Mouse (Mus musculus): ENCODE results near the gene Cyp1b1.

DNA sequence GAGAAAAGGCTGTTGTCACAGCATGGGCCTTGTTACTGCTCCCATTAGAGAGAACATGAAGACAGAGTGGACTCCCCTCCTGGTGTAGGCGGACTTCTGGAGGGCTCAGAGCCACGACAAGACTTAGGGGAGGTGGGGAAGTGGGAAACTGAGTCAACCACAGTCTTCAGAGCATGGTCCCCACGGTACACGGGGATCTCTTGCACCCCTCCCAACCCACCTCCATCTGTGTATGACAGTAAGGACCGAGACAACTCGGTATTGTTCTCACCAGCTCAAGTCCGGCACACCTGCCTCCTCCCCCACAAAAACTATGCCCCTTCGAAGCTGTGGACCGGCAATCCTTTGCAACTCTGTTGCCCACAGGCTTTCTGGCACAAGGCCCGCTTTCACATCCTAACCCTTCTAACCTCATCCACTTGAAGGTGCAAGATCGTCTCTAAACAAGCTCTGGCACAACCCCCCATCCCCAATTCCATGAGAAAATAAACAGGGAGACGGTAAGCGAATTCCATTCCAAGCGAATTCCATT is 13.3 kb upstream of the Cyp1b1 start:
- no peak for TF ChIP-seq ZNF384 (IDR thresholded peaks at IDR 0.05; ENCODE audit: low read depth, low read length)
- no peak for TF ChIP-seq POLR2A (IDR thresholded peaks at IDR 0.05; ENCODE audit: control insufficient read depth in 1 of 2, insufficient read depth in 1 of 2, low read depth in 1 of 2, low read length in 2 of 2, poor library complexity in 1 of 2)
- TF ChIP-seq CTCF (IDR thresholded peaks at IDR 0.05 in 2 of 3, conservative IDR thresholded peaks at IDR 0.05 in 1 of 3; ENCODE audit: control insufficient read depth in 1 of 3, insufficient read depth in 1 of 3, low read depth in 2 of 3, low read length in 3 of 3, poor library complexity in 1 of 3, severe bottlenecking in 1 of 3), result no peak
- TF ChIP-seq MAX (IDR thresholded peaks at IDR 0.05; ENCODE audit: low read length), result no peak
- TF ChIP-seq SMC3 (IDR thresholded peaks at IDR 0.05; ENCODE audit: low read depth, low read length), result no peak
- TF ChIP-seq EP300 (IDR thresholded peaks at IDR 0.05; ENCODE audit: low read depth in 1 of 2, low read length in 2 of 2), result no peak
- no peak for TF ChIP-seq NRF1 (IDR thresholded peaks at IDR 0.05; ENCODE audit: insufficient read depth, low read depth, low read length, poor library complexity, severe bottlenecking)
- no peak for TF ChIP-seq MEF2A (IDR thresholded peaks at IDR 0.05; ENCODE audit: extremely low read depth, insufficient replicate concordance, low read depth, low read length, poor library complexity, severe bottlenecking)
